8 mouse cellular contexts compared by ENCODE assay signal in the genomic region with DNA sequence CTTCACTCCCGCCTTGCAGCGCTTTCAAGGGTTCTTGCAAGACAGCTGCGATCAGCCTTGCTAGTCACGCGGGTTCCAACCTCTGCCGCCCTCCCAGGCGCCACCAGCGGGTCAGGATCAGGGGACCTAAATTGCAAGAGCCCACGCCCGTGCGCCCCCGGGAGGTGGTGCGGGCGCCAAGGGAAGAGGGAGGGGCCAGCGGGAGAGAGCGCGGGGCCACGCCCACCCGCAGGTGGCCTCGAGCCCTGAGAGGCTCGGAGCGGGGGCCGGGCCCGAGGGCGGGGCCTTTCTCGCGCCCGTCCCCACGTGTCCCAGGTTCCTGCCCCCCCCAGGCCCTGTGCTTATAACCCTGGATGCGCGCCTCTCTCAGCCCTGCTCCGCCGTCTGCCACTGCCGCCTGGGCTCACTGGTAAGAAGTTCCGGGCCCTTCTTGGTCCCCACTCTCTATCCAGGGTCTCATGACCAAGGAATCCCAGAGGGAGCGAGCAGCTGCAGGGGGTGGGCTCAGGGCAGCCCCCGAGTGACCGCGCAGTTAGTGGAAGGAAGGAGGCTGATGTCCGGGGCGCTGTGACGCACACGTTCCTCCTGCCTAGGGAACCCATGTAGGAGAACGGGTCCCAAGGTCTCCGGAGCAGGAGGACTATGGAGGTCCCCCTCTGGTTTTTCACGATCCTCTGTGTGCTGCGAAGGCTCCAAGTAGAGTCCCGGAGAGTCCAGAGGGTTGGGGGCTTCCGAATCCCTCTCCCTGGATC. TPM values are rescaled to one million over a fixed set of nuclear protein-coding genes. Genes with fewer than 3 reads are reported as not detected.
DNase-seq lines count a peak whose midpoint lies in the region; ATAC-seq and TF ChIP-seq lines count a peak whose summit lies in the region.

A gene (plus strand): TSS at position 277 of the 752 bp plus-strand sequence.

- peak; percentile 22; the same call in 1 of the 2 replicates for TF ChIP-seq POLR2A in bone marrow, adult 2 months (IDR thresholded peaks at IDR 0.05; ENCODE audit: borderline replicate concordance, control insufficient read depth, low read depth, low read length)
- TF ChIP-seq POLR2A in myocyte (IDR thresholded peaks at IDR 0.05; ENCODE audit: insufficient read length, low read depth) = peak; percentile 55

- peak within 1 kb of the TSS; percentile 97 for H3K4me2 ChIP-seq in heart, embryonic 13.5 days
- H3K4me2 ChIP-seq in kidney, postnatal 0 days (ENCODE audit: low read length) = peak within 1 kb of the TSS; percentile 88
- H3K4me2 ChIP-seq in liver, embryonic 12.5 days = peak within 1 kb of the TSS; percentile 83
- peak within 1 kb of the TSS; percentile 97 for H3K4me2 ChIP-seq in myocyte (ENCODE audit: low read depth)
- H3K4me2 ChIP-seq in stomach, embryonic 16.5 days (ENCODE audit: low read depth, low read length) = peak within 1 kb of the TSS; percentile 77

- under 1% methylated on average over 49 of the region's 49 CpGs for WGBS in bone marrow, adult 2 months
- 1% methylated on average over 49 of the region's 49 CpGs for WGBS in heart, embryonic 13.5 days
- under 1% methylated on average over 44 of the region's 49 CpGs for WGBS in kidney, postnatal 0 days
- 1% methylated on average over 41 of the region's 49 CpGs for WGBS in liver, embryonic 12.5 days (ENCODE audit: insufficient replicate concordance)
- WGBS in stomach, embryonic 16.5 days = under 1% methylated on average over 48 of the region's 49 CpGs

- H3K79me3 ChIP-seq in C2C12 (ENCODE audit: low read depth) = no peaks in the 10 kb centered on the region

- peak within 1 kb of the TSS; percentile 56 for H3K4me3 ChIP-seq in C2C12 (ENCODE audit: insufficient read depth, poor library complexity, severe bottlenecking)
- H3K4me3 ChIP-seq in bone marrow, adult 2 months (replicated peaks; ENCODE audit: control insufficient read depth, low read depth, low read length) = peak within 1 kb of the TSS; percentile 51
- H3K4me3 ChIP-seq in heart, embryonic 13.5 days = peak within 1 kb of the TSS; percentile 57
- peak within 1 kb of the TSS; percentile 43 for H3K4me3 ChIP-seq in kidney, postnatal 0 days (replicated peaks; ENCODE audit: low read depth, low read length)
- H3K4me3 ChIP-seq in liver, embryonic 12.5 days = peak within 1 kb of the TSS; percentile 57
- peak within 1 kb of the TSS; percentile 40 for H3K4me3 ChIP-seq in myocyte
- peak within 1 kb of the TSS; percentile 57 for H3K4me3 ChIP-seq in stomach, embryonic 16.5 days (replicated peaks; ENCODE audit: low read length)

- peak; percentile 78 for DNase-seq in kidney, postnatal 0 days (ENCODE audit: low spot score)

- H3K27ac ChIP-seq in bone marrow, adult 2 months (ENCODE audit: control insufficient read depth, insufficient read depth, low read depth, low read length, poor library complexity) = peak within 1 kb of the TSS; percentile 42
- H3K27ac ChIP-seq in heart, embryonic 13.5 days (replicated peaks) = 0 out of 2 replicates have a peak within 1 kb of the TSS, but pooled peaks have one; percentile 8
- peak within 1 kb of the TSS; percentile 70 for H3K27ac ChIP-seq in kidney, postnatal 0 days
- 0 out of 2 replicates have a peak within 1 kb of the TSS, but pooled peaks have one; percentile 40 for H3K27ac ChIP-seq in liver, embryonic 12.5 days
- peak within 1 kb of the TSS; percentile 70 for H3K27ac ChIP-seq in stomach, embryonic 16.5 days (ENCODE audit: low read length)

- no peaks in the 10 kb centered on the region for H3K27me3 ChIP-seq in C2C12 (ENCODE audit: control insufficient read depth, insufficient read depth, insufficient read length)
- H3K27me3 ChIP-seq in heart, embryonic 13.5 days (replicated peaks) = peaks cover 48% of the 10 kb centered on the region
- H3K27me3 ChIP-seq in kidney, postnatal 0 days (ENCODE audit: insufficient read depth, low read length) = no peaks in the 10 kb centered on the region
- peaks cover 36% of the 10 kb centered on the region for H3K27me3 ChIP-seq in liver, embryonic 12.5 days (replicated peaks)
- no peaks in the 10 kb centered on the region for H3K27me3 ChIP-seq in myocyte (ENCODE audit: control insufficient read depth, insufficient read depth, insufficient read length)
- 0 out of 2 replicates have a peak, but pooled peaks cover 3% of the 10 kb centered on the region for H3K27me3 ChIP-seq in stomach, embryonic 16.5 days (ENCODE audit: control insufficient read depth, insufficient read depth, low read length)

- H3K36me3 ChIP-seq in C2C12 (ENCODE audit: control insufficient read depth, insufficient read depth) = no peaks in the 10 kb centered on the region
- H3K36me3 ChIP-seq in heart, embryonic 13.5 days = no peaks in the 10 kb centered on the region
- H3K36me3 ChIP-seq in kidney, postnatal 0 days (ENCODE audit: insufficient read depth, low read length) = no peaks in the 10 kb centered on the region
- H3K36me3 ChIP-seq in liver, embryonic 12.5 days = no peaks in the 10 kb centered on the region; the same call in 1 of the 2 replicates
- H3K36me3 ChIP-seq in myocyte (ENCODE audit: control insufficient read depth, insufficient read depth) = no peaks in the 10 kb centered on the region
- H3K36me3 ChIP-seq in stomach, embryonic 16.5 days (ENCODE audit: control insufficient read depth, insufficient read depth, low read length) = no peaks in the 10 kb centered on the region

- peak; percentile 39 for TF ChIP-seq CTCF in C2C12 (IDR thresholded peaks at IDR 0.05; ENCODE audit: control insufficient read depth, insufficient read depth, insufficient read length)
- no peak for TF ChIP-seq CTCF in bone marrow, adult 2 months (IDR thresholded peaks at IDR 0.05; ENCODE audit: control insufficient read depth, insufficient read depth, low read length)
- peak; percentile 44 for TF ChIP-seq CTCF in kidney, postnatal 0 days (IDR thresholded peaks at IDR 0.05; ENCODE audit: low read depth)

- H3K79me2 ChIP-seq in C2C12 (ENCODE audit: control insufficient read depth, insufficient read depth) (peaks cover 21% of the 10 kb centered on the region), myocyte (ENCODE audit: control insufficient read depth, insufficient read depth) (no peaks in the 10 kb centered on the region)

- no peaks in the 10 kb centered on the region for H3K9me3 ChIP-seq in heart, embryonic 13.5 days
- H3K9me3 ChIP-seq in kidney, postnatal 0 days (replicated peaks; ENCODE audit: low read length) = no peaks in the 10 kb centered on the region
- H3K9me3 ChIP-seq in liver, embryonic 12.5 days (replicated peaks) = no peaks in the 10 kb centered on the region
- no peaks in the 10 kb centered on the region for H3K9me3 ChIP-seq in stomach, embryonic 16.5 days (replicated peaks; ENCODE audit: control insufficient read depth, low read length)

- H3ac ChIP-seq in C2C12 (ENCODE audit: control insufficient read depth, insufficient read length, low read depth) (peak within 1 kb of the TSS; percentile 56), myocyte (ENCODE audit: control insufficient read depth, insufficient read length) (peak within 1 kb of the TSS; percentile 21)

- H3K4me1 ChIP-seq in bone marrow, adult 2 months (ENCODE audit: control insufficient read depth, insufficient read depth, low read length) = no peaks in the 10 kb centered on the region; the same call in 1 of the 2 replicates
- peaks cover 21% of the 10 kb centered on the region for H3K4me1 ChIP-seq in heart, embryonic 13.5 days
- H3K4me1 ChIP-seq in kidney, postnatal 0 days (replicated peaks; ENCODE audit: insufficient read depth, low read length) = peaks cover 13% of the 10 kb centered on the region; the same call in 1 of the 2 replicates
- peaks cover 24% of the 10 kb centered on the region for H3K4me1 ChIP-seq in liver, embryonic 12.5 days
- H3K4me1 ChIP-seq in stomach, embryonic 16.5 days (ENCODE audit: control insufficient read depth, insufficient read depth, low read length) = peaks cover 6% of the 10 kb centered on the region

- 0 out of 2 replicates have a peak, but pooled peaks have one; percentile 21 for ATAC-seq in erythroid progenitor cell, adult 5-6 weeks (replicated peaks; ENCODE audit: low FRiP score, poor library complexity, severe bottlenecking)
- ATAC-seq in heart, embryonic 13.5 days (ENCODE audit: extremely low read depth, insufficient number of reproducible peaks, low FRiP score, low TSS enrichment) = peak; percentile 62; the same call in 1 of the 2 replicates
- peak; percentile 84 for ATAC-seq in kidney, postnatal 0 days (replicated peaks; ENCODE audit: low FRiP score, low read depth)
- ATAC-seq in liver, embryonic 12.5 days = peak; percentile 76
- ATAC-seq in stomach, embryonic 16.5 days (ENCODE audit: insufficient read depth, low FRiP score) = peak; percentile 93

- peak within 1 kb of the TSS; percentile 79 for H3K9ac ChIP-seq in heart, embryonic 13.5 days
- peak within 1 kb of the TSS; percentile 64 for H3K9ac ChIP-seq in kidney, postnatal 0 days (ENCODE audit: low read depth, low read length)
- peak within 1 kb of the TSS; percentile 61 for H3K9ac ChIP-seq in liver, embryonic 12.5 days
- peak within 1 kb of the TSS; percentile 73 for H3K9ac ChIP-seq in stomach, embryonic 16.5 days (ENCODE audit: low read length)

TF ChIP-seq in C2C12, 6 proteins besides CTCF, POLR2A, EP300 and RAD21 (continues in another document):
- no peak for TF ChIP-seq FOSL1 (IDR thresholded peaks at IDR 0.05; ENCODE audit: insufficient read depth, low read length, poor library complexity, severe bottlenecking)
- peak; percentile 44 for TF ChIP-seq MYOD1 (IDR thresholded peaks at IDR 0.05; ENCODE audit: control insufficient read depth, insufficient read length, low read depth)
- TF ChIP-seq USF1 (IDR thresholded peaks at IDR 0.05; ENCODE audit: low read depth) = peak; percentile 20
- no peak for TF ChIP-seq MYOG (IDR thresholded peaks at IDR 0.05; ENCODE audit: control insufficient read depth, extremely low read depth, insufficient read length)

TF ChIP-seq in myocyte, 11 proteins besides CTCF, POLR2A, EP300 and RAD21 (continues in another document):
- TF ChIP-seq MYOD1 (IDR thresholded peaks at IDR 0.05; ENCODE audit: control insufficient read depth in 1 of 3, insufficient read length in 2 of 3, low read depth in 2 of 3) (peak in 2 of 3 experiments; percentile 28 to 50), CEBPB (IDR thresholded peaks at IDR 0.05; ENCODE audit: insufficient read depth, poor library complexity, severe bottlenecking) (no peak)

RNA-seq across cellular contexts. Expression of the gene that starts here (rescaled TPM):
- polyA plus RNA-seq in C2C12 (2012; fragmentation: generic; extraction: Trizol) (248 TPM), myocyte (2012; fragmentation: generic; extraction: Trizol) (71.5 TPM)
- 8.9 and 43.7 TPM in 2 replicates for polyA plus RNA-seq in bone marrow, adult 2 months (2011; ENCODE audit: insufficient read depth, insufficient read length, low replicate concordance, missing spikeins)
- total RNA-seq in erythroid progenitor cell, adult 5-6 weeks (2015; ENCODE audit: low replicate concordance) = 5.0 and 15.1 TPM in 2 replicates
- 3.9 and 6.1 TPM in 2 replicates for total RNA-seq in erythroid progenitor cell, adult 5-6 weeks (2017; ENCODE audit: low replicate concordance)
- 10.4 and 12.5 TPM in 2 replicates for polyA plus RNA-seq in heart, embryonic 13.5 days (2015; fragmentation: Nextera tagmentation; extraction: Ambion mirVana)
- 319 and 427 TPM in 2 replicates for polyA plus RNA-seq in kidney, postnatal 0 days (2015; fragmentation: Nextera tagmentation; extraction: Ambion mirVana)
- 58.9 and 59.9 TPM in 2 replicates for polyA plus RNA-seq in liver, embryonic 12.5 days (2016; fragmentation: Nextera tagmentation; extraction: Ambion mirVana)
- 212 and 226 TPM in 2 replicates for polyA plus RNA-seq in stomach, embryonic 16.5 days (2015; fragmentation: Nextera tagmentation; extraction: Ambion mirVana)

Comparison
In these comparisons a context has a peak if more than half of its experiments do, and no peak if none do; other contexts are left out.
1. Peak in every context shown above with its lines: DNase-seq, ATAC-seq, H3K4me3 ChIP-seq and H3K27ac ChIP-seq.
2. H3K27ac ChIP-seq: peak in every context shown above with its lines; median percentile 70 in kidney, postnatal 0 days; 70 in stomach, embryonic 16.5 days; 42 in bone marrow, adult 2 months; 40 in liver, embryonic 12.5 days; 8 in heart, embryonic 13.5 days.
3. ATAC-seq: peak in every context shown above with its lines; median percentile 93 in stomach, embryonic 16.5 days; 84 in kidney, postnatal 0 days; 76 in liver, embryonic 12.5 days; 62 in heart, embryonic 13.5 days; 21 in erythroid progenitor cell, adult 5-6 weeks.